Mouse (Mus musculus): ENCODE measurements around the gene Kctd14. TPM values are rescaled to one million over a fixed set of nuclear protein-coding genes. Genes with fewer than 3 reads are reported as not detected.

Kctd14 gene
- polyA plus RNA-seq, 1 experiment from 2014 or later = 1.4 TPM

- Histone ChIP-seq H3K9ac (no peak overlapping the region), H3K27me3 (replicated peaks) (no peaks in the 10 kb centered on the region), H3K4me2 (no peak overlapping the region), H3K27ac (replicated peaks) (no peak overlapping the region), H3K4me1 (peaks cover 6% of the 10 kb centered on the region), H3K9me3 (no peaks in the 10 kb centered on the region), H3K4me3 (no peak overlapping the region), H3K36me3 (peaks cover 76% of the 10 kb centered on the region)
- no peak for ATAC-seq (ENCODE audit: extremely low read depth, insufficient number of reproducible peaks, low FRiP score, low TSS enrichment)
- 49% methylated on average over 3 of the region's 3 CpGs for whole genome bisulfite sequencing
Observed at GRCm38 (mm10) chr7:97491157-97491556, 40.0 kb downstream of the Kctd14 start.

DNA sequence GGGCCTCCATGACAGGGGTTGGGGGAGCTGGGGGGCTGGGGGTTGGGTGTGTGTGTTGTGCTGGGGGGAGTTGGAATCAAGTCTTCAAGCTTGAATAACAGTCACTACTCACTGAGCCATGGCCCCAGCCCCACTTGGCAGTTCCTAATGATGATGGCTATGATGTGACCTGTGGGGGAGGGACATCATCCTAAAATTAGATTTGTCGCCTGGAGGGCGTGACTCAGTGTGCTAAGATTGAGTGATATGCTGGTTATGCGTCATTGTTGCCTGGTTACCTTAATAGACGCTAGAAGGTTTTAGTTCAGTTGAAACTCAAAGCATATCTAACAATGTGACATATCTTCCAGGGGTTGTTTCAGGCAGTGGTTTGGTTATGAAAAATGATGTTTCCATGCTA lies 41.3 kb downstream of the Kctd14 start:
- no peak overlapping the region for H3K4me3 ChIP-seq
- H3K4me2 ChIP-seq = no peak overlapping the region
- no peak overlapping the region; the same call in 1 of the 2 replicates for H3K27ac ChIP-seq (replicated peaks)
- H3K9me3 ChIP-seq = no peaks in the 10 kb centered on the region
- 58% methylated on average over 4 of the region's 4 CpGs for WGBS
- no peak for ATAC-seq (ENCODE audit: extremely low read depth, insufficient number of reproducible peaks, low FRiP score, low TSS enrichment)
- peaks cover 72% of the 10 kb centered on the region for H3K36me3 ChIP-seq
- H3K9ac ChIP-seq = no peak overlapping the region
- H3K27me3 ChIP-seq (replicated peaks) = no peaks in the 10 kb centered on the region
- H3K4me1 ChIP-seq = peaks cover 6% of the 10 kb centered on the region

DNA sequence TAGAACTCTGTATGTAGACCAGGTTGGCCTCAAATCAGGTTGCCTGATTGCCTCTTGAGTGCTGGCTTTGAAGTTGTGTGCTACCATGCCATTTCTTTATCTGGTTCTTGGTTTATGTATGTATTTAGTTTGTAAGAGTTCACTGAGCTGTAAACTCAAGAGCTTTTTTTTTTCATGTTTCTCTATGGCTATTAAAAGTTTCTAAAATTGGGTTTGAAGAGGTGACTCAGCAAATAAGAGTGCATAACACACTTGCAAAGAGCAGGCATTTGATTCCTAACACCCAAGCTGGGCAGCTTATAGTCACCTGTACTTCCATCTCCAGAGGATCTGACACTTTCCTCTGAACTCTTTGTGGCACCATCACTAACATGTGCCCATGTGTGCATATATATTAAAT lies 43.9 kb downstream of the Kctd14 start:
- no peaks in the 10 kb centered on the region for H3K27me3 ChIP-seq (replicated peaks)
- H3K9me3 ChIP-seq = no peaks in the 10 kb centered on the region
- peaks cover 6% of the 10 kb centered on the region for H3K4me1 ChIP-seq
- H3K9ac ChIP-seq = no peak overlapping the region
- no peak overlapping the region for H3K27ac ChIP-seq (replicated peaks)
- H3K4me2 ChIP-seq = no peak overlapping the region
- no peak overlapping the region for H3K4me3 ChIP-seq
- H3K36me3 ChIP-seq = peaks cover 68% of the 10 kb centered on the region
- ATAC-seq (ENCODE audit: extremely low read depth, insufficient number of reproducible peaks, low FRiP score, low TSS enrichment) = no peak

DNA sequence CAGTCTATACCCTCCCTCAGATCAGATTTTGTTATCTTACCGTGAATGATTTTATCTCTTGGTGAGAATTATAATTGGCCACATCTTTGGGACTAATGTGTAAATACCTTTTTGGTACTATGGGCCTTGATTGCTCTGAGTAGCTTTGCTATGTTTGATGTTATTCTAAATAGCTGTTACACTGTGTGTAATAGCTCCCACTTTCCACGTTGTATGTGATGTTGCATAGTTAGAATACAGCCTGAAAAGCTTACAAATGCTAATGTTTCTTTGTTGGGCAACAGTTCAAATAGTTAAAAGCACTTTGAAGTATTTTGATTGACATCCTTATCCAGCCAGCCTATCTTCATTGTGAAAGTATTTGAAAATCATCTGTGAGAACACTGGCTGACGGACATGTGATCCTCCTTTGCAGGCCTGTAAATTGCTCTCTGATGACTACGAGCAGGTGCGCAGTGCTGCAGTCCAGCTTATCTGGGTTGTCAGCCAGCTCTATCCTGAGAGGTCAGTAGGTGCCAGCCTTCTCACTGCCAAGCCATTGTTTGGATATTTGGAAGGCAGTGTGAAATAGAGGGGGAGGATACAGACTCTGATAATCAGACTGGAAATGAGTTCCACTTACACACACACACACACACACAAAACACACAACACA lies 49.6 kb downstream of the Kctd14 start:
- no peak overlapping the region for H3K4me2 ChIP-seq
- H3K4me3 ChIP-seq = no peak overlapping the region
- peaks cover 67% of the 10 kb centered on the region for H3K36me3 ChIP-seq
- no peaks in the 10 kb centered on the region for H3K27me3 ChIP-seq (replicated peaks)
- H3K9me3 ChIP-seq = no peaks in the 10 kb centered on the region
- H3K4me1 ChIP-seq = peaks cover 10% of the 10 kb centered on the region
- H3K9ac ChIP-seq = no peak overlapping the region
- WGBS = 58% methylated on average over 5 of the region's 5 CpGs
- no peak overlapping the region; the same call in 1 of the 2 replicates for H3K27ac ChIP-seq (replicated peaks)
- no peak for ATAC-seq (ENCODE audit: extremely low read depth, insufficient number of reproducible peaks, low FRiP score, low TSS enrichment)

Other genes starting within 250 kb of the Kctd14 start
- gene Usp35, start 119.3 kb upstream of the Kctd14 start, polyA plus RNA-seq (2015; fragmentation: Nextera tagmentation; extraction: Ambion mirVana) = 0.96 TPM in 2 replicates
- gene Kctd21, start 119.0 kb upstream of the Kctd14 start, polyA plus RNA-seq (2015; fragmentation: Nextera tagmentation; extraction: Ambion mirVana) = 3.4 and 3.7 TPM in 2 replicates
- 29.1 and 33.7 TPM in 2 replicates for gene Alg8, start 79.7 kb upstream of the Kctd14 start, polyA plus RNA-seq (2015; fragmentation: Nextera tagmentation; extraction: Ambion mirVana)
- gene Ndufc2, start 51.3 kb upstream of the Kctd14 start, polyA plus RNA-seq (2015; fragmentation: Nextera tagmentation; extraction: Ambion mirVana) = 469 and 539 TPM in 2 replicates
- 0.42 and 1.0 TPM in 2 replicates for gene Thrsp, start 33.6 kb upstream of the Kctd14 start, polyA plus RNA-seq (2015; fragmentation: Nextera tagmentation; extraction: Ambion mirVana)
- gene Ints4, start 29.6 kb downstream of the Kctd14 start, polyA plus RNA-seq (2015; fragmentation: Nextera tagmentation; extraction: Ambion mirVana) = 30.1 and 32.4 TPM in 2 replicates
- gene Aamdc, start 128.2 kb downstream of the Kctd14 start, polyA plus RNA-seq (2015; fragmentation: Nextera tagmentation; extraction: Ambion mirVana) = 36.4 and 39.7 TPM in 2 replicates
- 11.2 and 14.0 TPM in 2 replicates for gene Rsf1, start 128.6 kb downstream of the Kctd14 start, polyA plus RNA-seq (2015; fragmentation: Nextera tagmentation; extraction: Ambion mirVana)
- 96.0 and 110 TPM in 2 replicates for gene Clns1a, start 245.3 kb downstream of the Kctd14 start, polyA plus RNA-seq (2015; fragmentation: Nextera tagmentation; extraction: Ambion mirVana)